Mouse (Mus musculus) hindbrain, embryonic 15.5 days (tissue): ENCODE data around the gene Zfp408. TPM values are rescaled to one million over a fixed set of nuclear protein-coding genes. Genes with fewer than 3 reads are reported as not detected.

ENCODE experiments used
- ATAC-seq: fragments of 200-750 bp; cut with Nextera tagmentation; 2 replicates; pipeline ENCODE4 v1.8.0; 2017; ENCODE audit warnings: low read depth, moderate number of reproducible peaks, moderate TSS enrichment; ENCODE audit not compliant: low FRiP score
- H3K27ac ChIP-seq: fragments of 300-500 bp; sonication (generic); replicated peaks from 2 replicates; pipeline ENCODE4 v1.5.1; 2015; ENCODE audit warnings: mild to moderate bottlenecking, inconsistent platforms
- H3K27me3 ChIP-seq: fragments of 300-500 bp; sonication (generic); 2 replicates; pipeline ENCODE4 v1.6.1; 2015; ENCODE audit warnings: control low read depth, inconsistent platforms
- H3K36me3 ChIP-seq: fragments of 300-500 bp; sonication (generic); 2 replicates; pipeline ENCODE4 v1.6.1; 2015; ENCODE audit warnings: control low read depth, inconsistent platforms
- H3K4me1 ChIP-seq: fragments of 300-500 bp; sonication (generic); replicated peaks from 2 replicates; pipeline ENCODE4 v1.6.1; 2015; ENCODE audit warnings: control low read depth, inconsistent platforms
- H3K4me2 ChIP-seq: fragments of 300-500 bp; sonication (generic); 2 replicates; pipeline ENCODE4 v1.6.1; 2015; ENCODE audit warnings: moderate library complexity, mild to moderate bottlenecking, inconsistent platforms
- H3K4me3 ChIP-seq: fragments of 300-500 bp; sonication (generic); 2 replicates; pipeline ENCODE4 v1.5.1; 2015; ENCODE audit warnings: mild to moderate bottlenecking, inconsistent platforms
- H3K9ac ChIP-seq: fragments of 300-500 bp; sonication (generic); 2 replicates; pipeline ENCODE4 v1.6.1; 2015; ENCODE audit warnings: inconsistent platforms
- H3K9me3 ChIP-seq: fragments of 300-500 bp; sonication (generic); 2 replicates; pipeline ENCODE4 v1.6.1; 2016; ENCODE audit warnings: control low read depth, inconsistent platforms
- WGBS: fragments of 180-500 bp; shearing (Covaris S2); methylation state at CpG from one replicate; pipeline ENCODE4 v1.1.7; 2015; 5-methylcytosine and 5-hydroxymethylcytosine counted together
- polyA plus RNA-seq: library from polyadenylated mRNA; unstranded; fragments of >200 nt; fragmentation: Nextera tagmentation; extraction: Ambion mirVana; gene quantifications from 2 replicates; pipeline ENCODE4 v1.2.1, GENCODE M21; 2015

The Zfp408 gene
- polyA plus RNA-seq, result 12.1 and 13.4 TPM in 2 replicates

- WGBS, result under 1% methylated on average over 44 of the region's 44 CpGs
- Histone ChIP-seq H3K27ac (peak within 1 kb of the TSS; percentile 90), H3K9me3 (no peaks in the 10 kb centered on the region), H3K27me3 (no peaks in the 10 kb centered on the region), H3K9ac (peak within 1 kb of the TSS; percentile 94), H3K4me3 (peak within 1 kb of the TSS; percentile 91), H3K36me3 (peaks cover 45% of the 10 kb centered on the region), H3K4me1 (peaks cover 36% of the 10 kb centered on the region), H3K4me2 (peak within 1 kb of the TSS; percentile 98)
- peak; percentile 94 for ATAC-seq
Measured at GRCm38 (mm10) chr2:91649553-91650359, at the start of gene Zfp408, which contains the start of gene Arhgap1. Gene Zfp408 (minus strand): TSS chr2:91649791. Gene Arhgap1 (plus strand): TSS chr2:91649860.

DNA sequence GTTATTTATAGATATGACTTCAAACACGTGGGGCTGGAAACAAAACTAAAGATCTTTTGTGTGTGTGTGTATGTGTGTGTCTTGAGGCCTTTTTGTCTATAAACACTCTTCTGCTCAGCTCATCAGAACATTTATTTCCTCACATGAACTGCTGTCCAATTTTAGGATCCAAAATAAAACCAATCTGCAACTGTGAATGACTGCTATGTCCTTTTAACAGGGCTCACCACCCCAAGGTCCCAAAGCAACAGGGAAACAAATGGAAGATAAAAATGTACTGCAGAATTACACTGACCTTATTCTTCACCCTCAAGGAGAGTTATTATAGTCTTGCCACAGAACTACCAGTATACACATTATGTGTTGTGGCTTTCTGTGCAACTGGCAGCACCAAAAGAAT lies 49.6 kb upstream of the Zfp408 start:
- Histone ChIP-seq H3K4me1 (no peaks in the 10 kb centered on the region), H3K27me3 (no peaks in the 10 kb centered on the region), H3K9ac (no peak overlapping the region), H3K36me3 (peaks cover 4% of the 10 kb centered on the region; the same call in 1 of the 2 replicates), H3K27ac (no peak overlapping the region), H3K4me2 (no peak overlapping the region), H3K4me3 (no peak overlapping the region), H3K9me3 (no peaks in the 10 kb centered on the region)
- WGBS, result 74% methylated on average over 1 of the region's 1 CpGs
- no peak for ATAC-seq

GRCm38 (mm10) chr2:91696225-91696590 lies 46.6 kb upstream of the Zfp408 start:
- peaks cover 14% of the 10 kb centered on the region; the same call in 1 of the 2 replicates for H3K36me3 ChIP-seq
- H3K27ac ChIP-seq, result no peak overlapping the region
- H3K9me3 ChIP-seq, result no peaks in the 10 kb centered on the region
- H3K4me3 ChIP-seq, result no peak overlapping the region
- no peaks in the 10 kb centered on the region for H3K27me3 ChIP-seq
- H3K9ac ChIP-seq, result no peak overlapping the region
- H3K4me2 ChIP-seq, result no peak overlapping the region
- H3K4me1 ChIP-seq, result no peaks in the 10 kb centered on the region
- WGBS, result 83% methylated on average over 1 of the region's 1 CpGs
- no peak for ATAC-seq

DNA sequence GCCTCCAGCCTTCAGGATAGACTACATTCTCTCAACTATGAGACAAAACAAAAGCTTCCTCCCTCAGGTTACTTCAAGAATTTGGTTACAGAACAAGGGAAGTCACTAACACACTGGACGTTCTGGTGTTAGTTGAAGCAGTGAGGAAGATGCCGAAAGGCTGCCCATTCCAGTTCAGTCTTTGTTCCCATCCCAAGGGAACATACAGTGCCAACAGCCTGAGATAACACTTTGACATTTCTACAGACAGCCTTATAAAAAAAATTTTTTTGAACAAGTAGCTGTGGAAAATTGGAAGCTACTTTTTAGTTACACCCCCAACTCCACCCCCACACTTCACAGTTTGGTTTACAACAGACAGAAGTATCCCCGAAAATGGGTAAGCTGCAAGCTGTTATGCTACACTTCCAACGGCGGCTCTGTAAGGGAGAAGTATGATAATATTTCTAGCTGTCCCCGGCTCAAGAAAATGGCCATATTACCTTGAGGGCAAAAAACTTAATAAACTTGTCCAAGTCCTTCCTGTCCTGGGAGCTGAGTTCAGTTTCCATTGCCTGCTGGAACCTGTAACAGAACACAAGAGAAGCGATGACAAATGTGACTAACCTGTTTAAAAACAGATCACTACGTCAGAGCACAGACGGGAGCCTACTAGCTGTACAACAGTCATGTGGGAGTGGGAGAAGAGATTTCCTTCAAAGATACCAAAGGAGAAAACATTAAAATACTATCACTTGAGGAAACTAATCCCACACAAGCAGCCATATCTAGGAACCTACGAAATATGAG lies 46.0 kb upstream of the Zfp408 start:
- H3K9ac ChIP-seq, result no peak overlapping the region
- H3K9me3 ChIP-seq, result no peaks in the 10 kb centered on the region
- H3K27ac ChIP-seq, result no peak overlapping the region
- no peaks in the 10 kb centered on the region for H3K4me1 ChIP-seq
- WGBS, result 92% methylated on average over 10 of the region's 10 CpGs
- H3K4me2 ChIP-seq, result no peak overlapping the region
- no peaks in the 10 kb centered on the region for H3K27me3 ChIP-seq
- H3K36me3 ChIP-seq, result peaks cover 14% of the 10 kb centered on the region; the same call in 1 of the 2 replicates
- H3K4me3 ChIP-seq, result no peak overlapping the region
- ATAC-seq, result no peak

- Histone ChIP-seq H3K4me3 (no peak overlapping the region), H3K36me3 (peaks cover 46% of the 10 kb centered on the region), H3K27me3 (no peaks in the 10 kb centered on the region), H3K27ac (no peak overlapping the region), H3K4me1 (no peaks in the 10 kb centered on the region), H3K4me2 (no peak overlapping the region), H3K9ac (no peak overlapping the region), H3K9me3 (no peaks in the 10 kb centered on the region)
- no peak for ATAC-seq
- 85% methylated on average over 7 of the region's 7 CpGs for WGBS
Measured at GRCm38 (mm10) chr2:91689452-91689851, 39.9 kb upstream of the Zfp408 start.

GRCm38 (mm10) chr2:91683919-91684318 lies 34.3 kb upstream of the Zfp408 start:
- no peak for ATAC-seq
- Histone ChIP-seq H3K27ac (no peak overlapping the region), H3K27me3 (no peaks in the 10 kb centered on the region), H3K4me2 (no peak overlapping the region), H3K4me1 (no peaks in the 10 kb centered on the region), H3K36me3 (peaks cover 53% of the 10 kb centered on the region), H3K9ac (no peak overlapping the region), H3K4me3 (no peak overlapping the region), H3K9me3 (no peaks in the 10 kb centered on the region)
- WGBS, result 81% methylated on average over 8 of the region's 8 CpGs

DNA sequence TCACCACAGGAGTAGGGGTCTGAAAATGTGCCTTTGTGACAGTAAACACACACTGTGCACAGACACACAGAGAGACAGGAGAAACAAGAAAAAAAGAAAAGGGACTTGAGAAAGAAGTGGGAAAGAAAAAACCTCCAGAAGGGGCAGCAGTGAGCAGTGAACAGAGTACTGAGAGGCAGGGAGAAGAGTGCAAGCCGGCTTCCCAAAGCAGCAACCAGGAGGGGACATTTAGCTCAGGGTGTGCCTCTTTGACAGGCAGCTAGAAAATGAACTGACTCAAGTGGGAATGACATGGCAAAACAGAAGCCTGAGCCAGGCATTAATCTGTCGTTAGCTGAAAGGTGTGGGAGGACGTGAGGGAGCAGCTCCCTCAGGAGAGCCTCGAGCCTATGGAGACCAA lies 33.3 kb upstream of the Zfp408 start:
- Histone ChIP-seq H3K27ac (no peak overlapping the region), H3K9me3 (no peaks in the 10 kb centered on the region), H3K9ac (no peak overlapping the region), H3K27me3 (no peaks in the 10 kb centered on the region), H3K4me1 (no peaks in the 10 kb centered on the region), H3K4me2 (no peak overlapping the region), H3K36me3 (peaks cover 61% of the 10 kb centered on the region), H3K4me3 (no peak overlapping the region)
- no peak for ATAC-seq
- 62% methylated on average over 4 of the region's 4 CpGs for WGBS

DNA sequence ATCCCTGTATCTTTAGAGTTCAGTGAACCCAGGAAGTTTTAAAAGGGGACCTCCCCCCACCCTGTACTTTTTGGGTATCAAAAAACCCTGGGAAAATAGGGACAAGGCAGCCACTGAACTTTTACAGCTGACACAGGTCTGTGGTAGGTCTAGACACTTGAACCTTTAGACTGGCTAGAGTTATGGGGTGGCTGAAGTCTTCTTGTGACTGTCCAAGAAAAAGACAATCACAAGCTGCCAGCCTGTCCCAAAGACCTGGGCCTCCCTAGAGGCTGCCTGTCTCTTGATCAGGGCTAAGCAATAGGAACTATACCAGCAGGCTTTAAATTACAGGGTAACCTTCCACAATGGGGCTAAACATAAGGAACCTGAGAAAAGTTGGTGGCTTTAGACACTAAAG lies 27.4 kb upstream of the Zfp408 start:
- ATAC-seq, result no peak
- Histone ChIP-seq H3K9ac (no peak overlapping the region), H3K9me3 (no peaks in the 10 kb centered on the region), H3K4me2 (no peak overlapping the region), H3K4me3 (no peak overlapping the region), H3K27ac (no peak overlapping the region), H3K4me1 (no peaks in the 10 kb centered on the region), H3K27me3 (no peaks in the 10 kb centered on the region), H3K36me3 (peaks cover 72% of the 10 kb centered on the region)

DNA sequence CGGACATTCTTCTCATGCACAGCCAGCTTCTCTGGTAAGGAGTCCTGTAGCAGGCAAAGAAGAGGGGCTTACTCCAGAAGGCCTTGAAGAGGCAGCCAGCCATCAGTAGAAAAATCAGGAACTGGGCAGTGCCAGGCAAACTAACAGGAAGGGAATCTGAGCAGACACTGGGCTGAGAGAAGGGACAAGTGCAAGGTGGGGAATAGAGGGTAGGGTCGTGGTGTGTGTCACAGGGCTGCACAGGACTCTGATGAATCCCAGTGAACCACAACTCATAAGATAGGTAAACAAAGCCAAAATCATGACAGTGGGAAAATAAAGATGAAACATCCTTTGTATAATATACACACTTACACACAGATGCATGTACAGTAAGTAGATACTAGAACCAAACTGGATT lies 26.8 kb upstream of the Zfp408 start:
- Histone ChIP-seq H3K9ac (no peak overlapping the region), H3K27me3 (no peaks in the 10 kb centered on the region), H3K4me3 (no peak overlapping the region), H3K9me3 (no peaks in the 10 kb centered on the region), H3K4me1 (no peaks in the 10 kb centered on the region), H3K36me3 (peaks cover 75% of the 10 kb centered on the region), H3K4me2 (no peak overlapping the region), H3K27ac (no peak overlapping the region)
- WGBS, result 93% methylated on average over 2 of the region's 2 CpGs
- no peak for ATAC-seq

DNA sequence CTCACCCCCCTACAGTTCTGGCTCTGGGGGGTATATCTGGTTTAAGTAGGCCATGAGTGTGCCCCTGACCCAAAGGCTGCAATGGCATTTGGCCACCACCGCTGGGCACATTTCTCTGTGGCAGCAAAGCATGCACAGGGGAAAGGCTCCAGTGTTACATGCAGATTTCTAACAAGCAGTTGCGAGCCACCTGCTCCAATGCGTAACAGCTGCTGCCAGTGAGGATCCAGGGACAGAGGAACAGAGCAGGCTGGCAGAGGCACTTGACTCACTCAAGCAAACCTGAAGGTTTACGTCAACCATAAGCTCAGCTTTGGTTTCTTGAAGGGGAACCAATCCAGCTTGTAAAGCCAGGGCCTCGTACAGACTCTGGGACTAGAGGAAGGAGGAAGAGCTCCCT lies 25.3 kb upstream of the Zfp408 start:
- ATAC-seq, result no peak
- Histone ChIP-seq H3K9me3 (no peaks in the 10 kb centered on the region), H3K36me3 (peaks cover 79% of the 10 kb centered on the region), H3K4me3 (no peak overlapping the region), H3K4me2 (no peak overlapping the region), H3K4me1 (no peaks in the 10 kb centered on the region), H3K9ac (no peak overlapping the region), H3K27ac (no peak overlapping the region), H3K27me3 (no peaks in the 10 kb centered on the region)
- WGBS, result 85% methylated on average over 5 of the region's 5 CpGs

GRCm38 (mm10) chr2:91673587-91673986 lies 24.0 kb upstream of the Zfp408 start:
- no peak overlapping the region for H3K9ac ChIP-seq
- no peak overlapping the region for H3K4me2 ChIP-seq
- H3K9me3 ChIP-seq, result no peaks in the 10 kb centered on the region
- H3K4me1 ChIP-seq, result no peaks in the 10 kb centered on the region
- no peak for ATAC-seq
- no peaks in the 10 kb centered on the region for H3K27me3 ChIP-seq
- no peak overlapping the region for H3K27ac ChIP-seq
- H3K36me3 ChIP-seq, result peaks cover 81% of the 10 kb centered on the region
- WGBS, result 84% methylated on average over 2 of the region's 2 CpGs
- H3K4me3 ChIP-seq, result no peak overlapping the region

DNA sequence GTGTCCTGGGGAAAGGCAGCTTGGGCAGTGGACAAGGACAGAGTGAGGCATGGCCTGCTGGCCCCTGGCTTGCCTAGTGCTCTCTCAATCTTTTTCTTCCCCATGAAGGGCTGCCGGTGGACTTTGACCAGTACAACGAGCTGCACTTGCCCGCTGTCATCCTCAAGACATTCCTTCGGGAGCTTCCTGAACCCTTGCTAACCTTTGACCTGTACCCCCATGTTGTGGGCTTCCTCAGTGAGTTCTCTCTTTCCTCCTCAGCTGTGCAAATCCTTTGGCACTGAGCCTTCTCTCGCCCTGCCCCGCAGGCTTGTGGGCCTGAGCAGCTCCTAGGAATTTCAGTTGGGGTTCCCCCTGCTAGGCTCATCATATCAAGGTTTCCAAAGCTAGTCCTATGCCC lies 20.4 kb upstream of the Zfp408 start:
- WGBS, result 90% methylated on average over 6 of the region's 6 CpGs
- no peak for ATAC-seq

More for the DNA sequence above, 20.4 kb upstream of the Zfp408 start:
- H3K27me3 ChIP-seq, result no peaks in the 10 kb centered on the region
- H3K9ac ChIP-seq, result no peak overlapping the region
- no peaks in the 10 kb centered on the region for H3K4me1 ChIP-seq
- no peaks in the 10 kb centered on the region for H3K9me3 ChIP-seq
- no peak overlapping the region for H3K4me3 ChIP-seq
- peaks cover 82% of the 10 kb centered on the region for H3K36me3 ChIP-seq
- H3K4me2 ChIP-seq, result no peak overlapping the region
- no peak overlapping the region for H3K27ac ChIP-seq
